Mouse (Mus musculus) MEL (cell line): Measurements from ENCODE around the gene Lrp11.

Source experiments
- CTCF ChIP-seq, 3 experiments: IDR thresholded peaks in 2 of 3; conservative IDR thresholded peaks in 1 of 3; 2 replicates each; pipeline ENCODE4 v1.5.1; 2011 to 2012; ENCODE audit warnings: low read length in 3 of 3, low read depth in 2 of 3, mild to moderate bottlenecking in 2 of 3, improper control_type of control experiment in 1 of 3, inconsistent platforms in 1 of 3, mixed read lengths in 1 of 3, moderate library complexity in 1 of 3; ENCODE audit not compliant: control insufficient read depth in 1 of 3, insufficient read depth in 1 of 3, poor library complexity in 1 of 3, severe bottlenecking in 1 of 3
- ETS1 ChIP-seq: IDR thresholded peaks from 2 replicates; pipeline ENCODE4 v1.6.1; 2012; ENCODE audit warnings: low read depth, mild to moderate bottlenecking, inconsistent platforms, low read length, improper control_type of control experiment, moderate library complexity
- HCFC1 ChIP-seq: IDR thresholded peaks from 2 replicates; pipeline ENCODE4 v1.6.1; 2012; ENCODE audit warnings: low read depth, mild to moderate bottlenecking, inconsistent platforms, low read length, improper control_type of control experiment, moderate library complexity
- MAX ChIP-seq: IDR thresholded peaks from 2 replicates; pipeline ENCODE4 v1.6.1; 2011; ENCODE audit warnings: low read length, improper control_type of control experiment
- MEF2A ChIP-seq: IDR thresholded peaks from 2 replicates; pipeline ENCODE4 v1.6.1; 2014; ENCODE audit warnings: low read depth, mild to moderate bottlenecking, inconsistent platforms, low read length, improper control_type of control experiment; ENCODE audit not compliant: poor library complexity, insufficient replicate concordance, severe bottlenecking; ENCODE audit errors: extremely low read depth
- NELFE ChIP-seq: IDR thresholded peaks from 2 replicates; pipeline ENCODE4 v1.6.1; 2011; ENCODE audit warnings: low read depth, low read length, improper control_type of control experiment
- POLR2A ChIP-seq, 2 experiments: IDR thresholded peaks; 2 replicates each; pipeline ENCODE4 v1.6.1; 2011 to 2012; ENCODE audit warnings: low read length in 2 of 2, mild to moderate bottlenecking in 2 of 2, control low read depth in 1 of 2, improper control_type of control experiment in 1 of 2, low read depth in 1 of 2, moderate library complexity in 1 of 2; ENCODE audit not compliant: control insufficient read depth in 1 of 2, insufficient read depth in 1 of 2, poor library complexity in 1 of 2
- POLR2AphosphoS2 ChIP-seq: IDR thresholded peaks from 2 replicates; pipeline ENCODE4 v1.6.1; 2011; ENCODE audit warnings: low read length, improper control_type of control experiment
- SMC3 ChIP-seq: IDR thresholded peaks from 2 replicates; pipeline ENCODE4 v1.6.1; 2011; ENCODE audit warnings: low read depth, low read length, improper control_type of control experiment
- UBTF ChIP-seq: IDR thresholded peaks from 2 replicates; pipeline ENCODE4 v1.6.1; 2012; ENCODE audit warnings: low read depth, mild to moderate bottlenecking, inconsistent platforms, low read length, improper control_type of control experiment, moderate library complexity, borderline replicate concordance; ENCODE audit not compliant: insufficient read depth
- ZKSCAN1 ChIP-seq: IDR thresholded peaks from 2 replicates; pipeline ENCODE4 v1.6.1; 2012; ENCODE audit warnings: low read depth, mild to moderate bottlenecking, inconsistent platforms, low read length, improper control_type of control experiment, moderate library complexity
- ZNF384 ChIP-seq: IDR thresholded peaks from 2 replicates; pipeline ENCODE4 v1.6.1; 2012; ENCODE audit warnings: low read depth, mild to moderate bottlenecking, inconsistent platforms, low read length, improper control_type of control experiment

DNA sequence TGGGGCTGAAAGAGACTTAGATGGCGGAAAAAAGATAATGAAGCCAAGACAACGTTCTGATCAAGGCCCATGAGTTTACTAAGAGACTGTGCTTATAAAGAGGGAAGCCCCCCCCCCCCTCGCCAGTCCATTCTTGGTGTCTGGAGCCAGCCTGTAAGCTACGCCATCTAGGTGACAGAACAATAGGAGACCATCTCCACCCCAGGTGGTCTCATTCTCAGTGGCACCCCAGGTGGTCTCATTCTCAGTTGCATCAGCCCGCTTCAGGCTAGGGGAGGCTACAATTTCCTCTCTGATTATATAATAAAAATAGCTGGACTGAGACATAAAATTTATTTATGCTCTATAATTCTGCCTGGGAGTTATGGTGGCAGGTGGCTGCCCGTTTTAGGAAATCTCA, 22.0 kb downstream of the Lrp11 start:
- TF ChIP-seq POLR2A (IDR thresholded peaks at IDR 0.05; ENCODE audit: control insufficient read depth in 1 of 2, insufficient read depth in 1 of 2, low read depth in 1 of 2, low read length in 2 of 2, poor library complexity in 1 of 2) (no peak), POLR2AphosphoS2 (no peak), ETS1 (no peak), NELFE (no peak), ZKSCAN1 (no peak), ZNF384 (no peak), MAX (no peak), CTCF (IDR thresholded peaks at IDR 0.05 in 2 of 3, conservative IDR thresholded peaks at IDR 0.05 in 1 of 3; ENCODE audit: control insufficient read depth in 1 of 3, insufficient read depth in 1 of 3, low read depth in 2 of 3, low read length in 3 of 3, poor library complexity in 1 of 3, severe bottlenecking in 1 of 3) (no peak), HCFC1 (no peak), MEF2A (no peak), SMC3 (no peak), UBTF (no peak)
